Mouse (Mus musculus) olfactory bulb, adult 2 months (tissue): ENCODE data around the gene Degs2.

Experiments
- CTCF ChIP-seq: fragments of 200-500 bp; IDR thresholded peaks from 2 replicates; pipeline ENCODE4 v1.5.1; 2012; ENCODE audit warnings: low read depth, mild to moderate bottlenecking, low read length, moderate library complexity; ENCODE audit not compliant: insufficient read depth
- POLR2A ChIP-seq: fragments of 200-500 bp; IDR thresholded peaks from 2 replicates; pipeline ENCODE4 v1.6.1; 2012; ENCODE audit warnings: mild to moderate bottlenecking, low read depth, low read length, moderate library complexity; ENCODE audit not compliant: insufficient read depth

DNA sequence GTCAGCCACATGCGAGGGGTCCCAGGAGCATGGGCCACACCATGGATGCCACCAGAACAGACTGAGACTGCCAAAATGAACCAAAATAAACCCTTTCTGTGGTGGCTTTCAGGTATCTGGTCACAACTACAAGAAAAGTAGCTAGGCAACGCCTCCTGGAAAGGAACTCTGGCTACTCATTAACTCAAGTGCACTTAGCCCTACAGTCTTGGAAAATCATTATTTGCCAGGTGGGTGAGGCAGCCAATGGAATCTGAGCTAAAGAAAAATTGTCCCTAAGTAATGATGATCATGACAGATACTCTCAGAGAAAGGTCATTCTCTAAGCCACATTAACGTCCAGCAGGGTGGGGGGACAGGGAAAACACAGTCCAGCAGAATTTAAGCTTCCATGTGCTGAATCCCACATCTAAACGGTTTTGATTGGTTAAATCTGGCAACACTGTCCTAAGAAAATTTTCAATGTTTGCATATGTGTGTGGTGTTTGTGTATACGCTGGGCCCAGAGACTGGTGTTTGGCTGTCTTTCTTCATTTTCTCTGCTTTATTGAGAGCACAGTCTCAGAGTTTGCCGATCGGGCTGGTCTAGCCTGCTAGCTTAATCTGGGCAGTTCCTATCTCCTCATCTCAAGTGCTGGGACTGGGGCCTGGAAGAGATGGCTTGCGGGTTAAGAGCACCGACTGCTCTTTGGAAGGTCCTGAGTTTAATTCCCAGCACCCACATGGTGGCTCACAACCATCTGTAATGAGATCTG lies 8.9 kb upstream of the Degs2 start:
- no peak for TF ChIP-seq POLR2A
- TF ChIP-seq CTCF, result no peak
